Mouse (Mus musculus) myocyte (in vitro differentiated cells): Measurements from ENCODE around the gene Pten. TPM values are rescaled to one million over a fixed set of nuclear protein-coding genes. Genes with fewer than 3 reads are reported as not detected.
A peak's percentile ranks its signal among the peaks of the same experiment; 100 is the strongest.
"Not testable (repeated sequence)": the region's sequence is repeated elsewhere in the genome, so short reads cannot be mapped to it uniquely, and the experiment has no call there.

Experiments
- H3K27me3 ChIP-seq: one replicate; pipeline ENCODE4 v1.6.1; 2011; ENCODE audit not compliant: control insufficient read depth, insufficient read depth, insufficient read length
- H3K36me3 ChIP-seq: one replicate; pipeline ENCODE4 v1.6.1; 2011; ENCODE audit not compliant: control insufficient read depth, insufficient read depth
- H3K4me2 ChIP-seq: one replicate; pipeline ENCODE4 v1.6.1; 2011; ENCODE audit warnings: low read depth, control low read depth
- H3K4me3 ChIP-seq: one replicate; pipeline ENCODE4 v1.5.1; 2011; ENCODE audit warnings: mild to moderate bottlenecking, control low read depth, moderate library complexity
- H3K79me2 ChIP-seq: one replicate; pipeline ENCODE4 v1.6.1; 2011; ENCODE audit not compliant: control insufficient read depth, insufficient read depth
- H3ac ChIP-seq: one replicate; pipeline ENCODE4 v1.6.1; 2011; ENCODE audit not compliant: control insufficient read depth, insufficient read length
- CEBPB ChIP-seq: IDR thresholded peaks from 2 replicates; pipeline ENCODE4 v1.6.1; 2011; ENCODE audit warnings: mild to moderate bottlenecking, moderate library complexity; ENCODE audit not compliant: poor library complexity, insufficient read depth, severe bottlenecking
- E2F4 ChIP-seq: IDR thresholded peaks from one replicate; pipeline ENCODE4 v1.6.1; 2011; ENCODE audit warnings: mild to moderate bottlenecking, control low read depth, moderate library complexity; ENCODE audit not compliant: insufficient read depth
- MAX ChIP-seq: IDR thresholded peaks from one replicate; pipeline ENCODE4 v1.6.1; 2011; ENCODE audit warnings: low read depth, mild to moderate bottlenecking, control low read depth
- MYOD1 ChIP-seq, 3 experiments: IDR thresholded peaks; one replicate each; pipeline ENCODE4 v1.6.1; 2011; ENCODE audit warnings: control low read depth in 2 of 3, low read depth in 2 of 3, mild to moderate bottlenecking in 2 of 3, moderate library complexity in 1 of 3; ENCODE audit not compliant: insufficient read length in 2 of 3, control insufficient read depth in 1 of 3
- MYOG ChIP-seq, 3 experiments: IDR thresholded peaks; one replicate each; pipeline ENCODE4 v1.6.1; 2011; ENCODE audit warnings: control low read depth in 2 of 3, low read depth in 2 of 3, mild to moderate bottlenecking in 2 of 3; ENCODE audit not compliant: insufficient read length in 2 of 3, control insufficient read depth in 1 of 3, insufficient read depth in 1 of 3
- POLR2A ChIP-seq: IDR thresholded peaks from one replicate; pipeline ENCODE4 v1.6.1; 2011; ENCODE audit warnings: low read depth, mild to moderate bottlenecking, control low read depth, moderate library complexity; ENCODE audit not compliant: insufficient read length
- POLR2AphosphoS2 ChIP-seq: IDR thresholded peaks from one replicate; pipeline ENCODE4 v1.6.1; 2011; ENCODE audit warnings: low read depth, control low read depth; ENCODE audit not compliant: insufficient read length
- REST ChIP-seq: IDR thresholded peaks from one replicate; pipeline ENCODE4 v1.6.1; 2011; ENCODE audit warnings: mild to moderate bottlenecking, control low read depth, moderate library complexity; ENCODE audit not compliant: insufficient read depth, insufficient read length
- SRF ChIP-seq: IDR thresholded peaks from one replicate; pipeline ENCODE4 v1.6.1; 2011; ENCODE audit warnings: low read depth; ENCODE audit not compliant: control insufficient read depth, insufficient read length
- TCF12 ChIP-seq: IDR thresholded peaks from one replicate; pipeline ENCODE4 v1.6.1; 2011; ENCODE audit warnings: mild to moderate bottlenecking, control low read depth; ENCODE audit not compliant: poor library complexity, insufficient read depth, severe bottlenecking
- TCF3 ChIP-seq: IDR thresholded peaks from one replicate; pipeline ENCODE4 v1.6.1; 2011; ENCODE audit warnings: low read depth, control low read depth; ENCODE audit not compliant: insufficient read length
- USF1 ChIP-seq: IDR thresholded peaks from one replicate; pipeline ENCODE4 v1.6.1; 2011; ENCODE audit warnings: low read depth, mild to moderate bottlenecking, control low read depth, moderate library complexity
- polyA plus RNA-seq: library from polyadenylated mRNA; unstranded; fragments of >200 nt; fragmentation: generic; extraction: Trizol; gene quantifications from one replicate; pipeline ENCODE4 v1.2.1, GENCODE M21; 2012; ENCODE audit warnings: missing spikeins

The Pten gene
- polyA plus RNA-seq, 1 experiment: 8.9 TPM

GRCm38 (mm10) chr19:32762493-32762892 is 5.2 kb downstream of the Pten start:
- H3K36me3 ChIP-seq: no peaks in the 10 kb centered on the region
- no peak overlapping the region for H3ac ChIP-seq
- H3K79me2 ChIP-seq: peaks cover 93% of the 10 kb centered on the region
- no peak for TF ChIP-seq MYOD1 (IDR thresholded peaks at IDR 0.05; ENCODE audit: control insufficient read depth in 1 of 3, insufficient read length in 2 of 3, low read depth in 2 of 3)
- no peak for TF ChIP-seq REST
- no peak for TF ChIP-seq MYOG (IDR thresholded peaks at IDR 0.05; ENCODE audit: control insufficient read depth in 1 of 3, insufficient read depth in 1 of 3, insufficient read length in 2 of 3, low read depth in 2 of 3)
- no peak for TF ChIP-seq SRF
- TF ChIP-seq CEBPB: no peak
- TF ChIP-seq TCF3: no peak
- TF ChIP-seq USF1: no peak
- TF ChIP-seq TCF12: no peak
- no peak for TF ChIP-seq E2F4
- TF ChIP-seq POLR2AphosphoS2: no peak
- no peak for TF ChIP-seq MAX
- no peaks in the 10 kb centered on the region for H3K27me3 ChIP-seq
- H3K4me2 ChIP-seq: peak overlapping the region; percentile 8
- H3K4me3 ChIP-seq: no peak overlapping the region

- no peak overlapping the region for H3K4me3 ChIP-seq
- no peaks in the 10 kb centered on the region for H3K36me3 ChIP-seq
- H3K79me2 ChIP-seq: peaks cover 100% of the 10 kb centered on the region
- TF ChIP-seq MAX (no peak), USF1 (no peak), POLR2AphosphoS2 (no peak), TCF3 (no peak), TCF12 (no peak)
- no peak overlapping the region for H3K4me2 ChIP-seq
- no peak overlapping the region for H3ac ChIP-seq
- H3K27me3 ChIP-seq: no peaks in the 10 kb centered on the region
Observed at GRCm38 (mm10) chr19:32778411-32778810, 21.1 kb downstream of the Pten start.

- Histone ChIP-seq H3K4me3 (no peak overlapping the region), H3ac (no peak overlapping the region), H3K79me2 (peaks cover 100% of the 10 kb centered on the region), H3K27me3 (no peaks in the 10 kb centered on the region), H3K36me3 (no peaks in the 10 kb centered on the region), H3K4me2 (no peak overlapping the region)
- no peak for TF ChIP-seq CEBPB
- no peak for TF ChIP-seq TCF12
- TF ChIP-seq MYOD1 (IDR thresholded peaks at IDR 0.05; ENCODE audit: control insufficient read depth in 1 of 3, insufficient read length in 2 of 3, low read depth in 2 of 3): no peak
- TF ChIP-seq E2F4: no peak
- TF ChIP-seq MAX: no peak
- TF ChIP-seq POLR2A: no peak
- no peak for TF ChIP-seq USF1
- TF ChIP-seq MYOG (IDR thresholded peaks at IDR 0.05; ENCODE audit: control insufficient read depth in 1 of 3, insufficient read depth in 1 of 3, insufficient read length in 2 of 3, low read depth in 2 of 3): no peak
- no peak for TF ChIP-seq SRF
Observed at GRCm38 (mm10) chr19:32779131-32779530, 21.8 kb downstream of the Pten start.

GRCm38 (mm10) chr19:32781305-32782071 is 24.2 kb downstream of the Pten start:
- H3K36me3 ChIP-seq: no peaks in the 10 kb centered on the region
- H3K4me2 ChIP-seq: no peak overlapping the region
- no peak overlapping the region for H3ac ChIP-seq
- no peak for TF ChIP-seq USF1
- no peak for TF ChIP-seq SRF
- no peak for TF ChIP-seq POLR2A
- no peak for TF ChIP-seq MAX
- TF ChIP-seq MYOD1 (IDR thresholded peaks at IDR 0.05; ENCODE audit: control insufficient read depth in 1 of 3, insufficient read length in 2 of 3, low read depth in 2 of 3): no peak
- TF ChIP-seq CEBPB: no peak
- H3K27me3 ChIP-seq: no peaks in the 10 kb centered on the region
- H3K4me3 ChIP-seq: no peak overlapping the region
- peaks cover 100% of the 10 kb centered on the region for H3K79me2 ChIP-seq

- H3K79me2 ChIP-seq: peaks cover 99% of the 10 kb centered on the region
- H3K4me2 ChIP-seq, H3K36me3 ChIP-seq, H3ac ChIP-seq, H3K27me3 ChIP-seq, H3K4me3 ChIP-seq: not testable (repeated sequence)
Observed at GRCm38 (mm10) chr19:32787388-32787787, 30.1 kb downstream of the Pten start.

GRCm38 (mm10) chr19:32788016-32788415 is 30.7 kb downstream of the Pten start:
- H3K4me2 ChIP-seq, H3K27me3 ChIP-seq, H3ac ChIP-seq, H3K4me3 ChIP-seq, H3K36me3 ChIP-seq: not testable (repeated sequence)
- H3K79me2 ChIP-seq: peaks cover 96% of the 10 kb centered on the region
